Mouse (Mus musculus) kidney, postnatal 0 days (tissue): Measurements from ENCODE around the gene Adamtsl5. TPM values are rescaled to one million over a fixed set of nuclear protein-coding genes. Genes with fewer than 3 reads are reported as not detected.

Experiments
- ATAC-seq: fragments of 200-750 bp; cut with Nextera tagmentation; replicated peaks from 2 replicates; pipeline ENCODE4 v1.8.0; 2017; ENCODE audit warnings: low read depth, moderate number of reproducible peaks, moderate TSS enrichment, moderate library complexity; ENCODE audit not compliant: low FRiP score
- DNase-seq: peaks from one replicate; pipeline ENCODE4 v3.0.0-alpha.2; 2016; ENCODE audit warnings: low spot score
- H3K27ac ChIP-seq: fragments of 300-500 bp; sonication (generic); 2 replicates; pipeline ENCODE4 v1.5.1; 2014; ENCODE audit warnings: mild to moderate bottlenecking
- H3K27me3 ChIP-seq: fragments of 300-500 bp; sonication (generic); 2 replicates; pipeline ENCODE4 v1.6.1; 2014; ENCODE audit warnings: low read length, mixed read lengths; ENCODE audit not compliant: insufficient read depth
- H3K36me3 ChIP-seq: fragments of 300-500 bp; sonication (generic); 2 replicates; pipeline ENCODE4 v1.6.1; 2014; ENCODE audit warnings: low read length, mixed read lengths; ENCODE audit not compliant: insufficient read depth
- H3K4me1 ChIP-seq: fragments of 300-500 bp; sonication (generic); replicated peaks from 2 replicates; pipeline ENCODE4 v1.6.1; 2014; ENCODE audit warnings: antibody characterized with exemption, low read length, mixed read lengths; ENCODE audit not compliant: insufficient read depth
- H3K4me2 ChIP-seq: fragments of 300-500 bp; sonication (generic); 2 replicates; pipeline ENCODE4 v1.6.1; 2014; ENCODE audit warnings: mild to moderate bottlenecking, low read length, moderate library complexity, mixed read lengths
- H3K4me3 ChIP-seq: fragments of 300-500 bp; sonication (generic); replicated peaks from 2 replicates; pipeline ENCODE4 v1.5.1; 2014; ENCODE audit warnings: low read depth, low read length
- H3K9ac ChIP-seq: fragments of 300-500 bp; sonication (generic); 2 replicates; pipeline ENCODE4 v1.6.1; 2014; ENCODE audit warnings: low read depth, low read length
- H3K9me3 ChIP-seq: fragments of 300-500 bp; sonication (generic); replicated peaks from 2 replicates; pipeline ENCODE4 v1.6.1; 2016; ENCODE audit warnings: low read length, inconsistent platforms, mixed read lengths
- CTCF ChIP-seq: IDR thresholded peaks from 2 replicates; pipeline ENCODE4 v1.5.1; 2016; ENCODE audit warnings: antibody characterized with exemption, low read depth, mild to moderate bottlenecking, moderate library complexity
- WGBS: fragments of 180-500 bp; shearing (Covaris S2); extraction: QIAGEN DNeasy Blood & Tissue Kit; methylation state at CpG from one replicate; pipeline ENCODE4 v1.1.7; 2014; 5-methylcytosine and 5-hydroxymethylcytosine counted together
- polyA plus RNA-seq: library from polyadenylated mRNA; unstranded; fragments of >200 nt; fragmentation: Nextera tagmentation; extraction: Ambion mirVana; gene quantifications from 2 replicates; pipeline ENCODE4 v1.2.1, GENCODE M21; 2015

The Adamtsl5 gene
- polyA plus RNA-seq, 1 experiment from 2014 or later, result 3.0 TPM

DNA sequence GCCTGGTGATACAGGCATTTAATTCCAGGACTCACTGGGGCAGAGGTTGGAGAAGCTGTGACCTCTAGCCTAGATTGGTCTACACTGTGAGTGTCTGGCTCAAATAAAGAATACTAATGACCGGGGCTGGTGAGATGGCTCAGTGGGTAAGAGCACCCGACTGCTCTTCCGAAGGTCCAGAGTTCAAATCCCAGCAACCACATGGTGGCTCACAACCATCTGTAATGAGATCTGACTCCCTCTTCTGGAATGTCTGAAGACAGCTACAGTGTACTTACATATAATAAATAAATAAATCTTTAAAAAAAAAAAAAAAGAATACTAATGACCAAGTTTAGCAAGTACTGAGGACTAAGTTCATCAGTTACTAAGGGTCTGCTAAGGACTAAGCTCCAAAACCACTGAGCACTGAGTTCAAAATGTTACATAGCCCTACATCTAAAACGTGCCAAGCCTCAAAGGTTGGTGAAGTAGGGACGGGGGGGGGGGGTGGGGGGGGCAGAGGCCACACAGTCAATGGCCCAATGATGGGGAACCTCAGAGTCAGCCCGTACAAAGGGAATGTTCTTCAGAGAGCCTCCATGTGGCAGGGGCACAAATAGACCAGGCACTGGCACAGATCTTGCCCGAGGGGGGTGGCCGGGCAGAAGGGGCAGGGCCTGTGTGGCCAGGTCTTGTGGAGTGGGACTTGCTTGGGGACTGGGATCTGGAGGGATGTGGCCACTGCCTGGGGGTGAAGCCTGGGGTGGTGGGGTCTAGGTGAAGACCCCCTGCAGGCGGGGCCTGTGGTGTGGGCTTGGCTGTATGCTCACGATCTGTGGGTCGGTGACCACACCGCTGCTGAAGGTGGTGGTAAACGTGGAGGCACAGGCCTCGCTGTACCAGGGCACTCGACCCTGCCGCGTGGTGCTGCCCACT lies 23.8 kb downstream of the Adamtsl5 start:
- peak overlapping the region; percentile 95 for H3K4me2 ChIP-seq
- no peak for TF ChIP-seq CTCF
- H3K36me3 ChIP-seq, result no peaks in the 10 kb centered on the region
- ATAC-seq, result no peak
- H3K9me3 ChIP-seq, result no peaks in the 10 kb centered on the region
- no peak overlapping the region for H3K4me3 ChIP-seq
- WGBS, result 78% methylated on average over 17 of the region's 17 CpGs
- no peaks in the 10 kb centered on the region for H3K27me3 ChIP-seq
- peak overlapping the region; percentile 63; the same call in 1 of the 2 replicates for H3K9ac ChIP-seq
- H3K27ac ChIP-seq, result peak overlapping the region; percentile 43; the same call in 1 of the 2 replicates
- DNase-seq, result no peak
- H3K4me1 ChIP-seq, result peaks cover 16% of the 10 kb centered on the region

DNA sequence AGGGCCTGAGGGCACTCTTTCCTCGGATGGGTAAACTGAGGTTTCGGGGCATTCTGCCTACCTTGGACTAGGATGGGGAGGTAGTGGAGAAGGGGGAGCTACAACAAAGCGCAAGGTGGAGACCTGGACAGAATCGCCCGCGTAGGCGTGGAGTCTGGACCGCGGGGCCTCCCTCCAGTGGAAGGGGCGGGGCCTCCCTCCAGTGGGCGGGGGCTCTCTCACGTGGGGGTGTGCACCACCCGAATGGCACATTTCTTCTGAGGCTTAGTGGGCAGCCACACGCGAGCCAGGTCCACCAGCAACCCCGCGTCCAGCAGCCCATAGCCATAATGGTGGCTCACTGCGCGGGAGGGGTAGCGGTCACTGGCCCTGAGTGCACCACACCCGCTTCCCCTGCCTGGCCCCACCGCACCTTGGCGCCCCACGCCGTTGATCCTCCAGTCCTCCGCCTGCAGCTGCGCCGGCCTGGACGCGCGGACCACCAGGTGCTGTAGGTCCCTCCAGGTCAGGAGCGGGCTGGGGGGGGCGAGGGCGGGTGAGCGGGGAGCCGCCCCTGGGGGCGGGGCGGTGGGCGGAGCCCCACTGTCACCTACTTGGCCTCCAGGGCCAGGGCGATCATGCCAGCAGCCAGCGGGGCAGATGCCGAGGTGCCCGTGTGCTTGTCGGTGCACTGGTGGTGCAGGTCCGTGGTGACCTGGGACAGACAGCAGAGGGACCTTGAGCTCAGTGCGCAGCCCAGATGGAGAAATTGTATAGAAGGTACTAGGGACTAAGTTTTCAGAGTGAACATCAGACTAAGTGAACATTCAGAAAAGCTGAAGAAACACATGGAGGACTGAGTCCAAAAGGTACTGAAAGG lies 24.7 kb downstream of the Adamtsl5 start:
- H3K4me3 ChIP-seq, result peak overlapping the region; percentile 56
- under 1% methylated on average over 44 of the region's 46 CpGs for WGBS
- H3K4me2 ChIP-seq, result peak overlapping the region; percentile 95
- peaks cover 20% of the 10 kb centered on the region for H3K4me1 ChIP-seq
- TF ChIP-seq CTCF, result no peak
- H3K27ac ChIP-seq, result peak overlapping the region; percentile 43; the same call in 1 of the 2 replicates
- DNase-seq, result peak; percentile 33
- peak overlapping the region; percentile 63 for H3K9ac ChIP-seq
- H3K9me3 ChIP-seq, result no peaks in the 10 kb centered on the region
- no peaks in the 10 kb centered on the region for H3K36me3 ChIP-seq
- no peaks in the 10 kb centered on the region for H3K27me3 ChIP-seq
- peak; percentile 38 for ATAC-seq

DNA sequence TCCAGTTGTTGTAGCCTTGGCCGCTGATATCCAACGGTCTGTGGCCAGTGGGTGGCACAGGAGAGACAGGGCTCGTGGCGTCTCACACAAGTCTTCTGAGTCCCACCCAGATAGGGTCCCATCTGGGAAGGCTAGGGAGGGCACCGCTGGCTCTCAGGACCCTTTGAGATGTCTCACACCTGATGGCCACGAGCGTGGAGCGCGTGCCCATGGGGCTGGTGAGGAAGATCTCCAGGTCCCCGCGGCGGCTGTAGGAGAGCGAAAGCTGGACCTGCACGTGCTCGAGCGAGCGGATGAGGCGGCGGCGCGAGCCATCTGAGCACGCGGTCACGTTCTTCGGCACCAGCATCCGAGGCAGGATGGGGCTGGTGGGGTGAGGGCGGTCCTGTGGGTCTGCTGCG lies 25.4 kb downstream of the Adamtsl5 start:
- no peak overlapping the region for H3K27ac ChIP-seq
- peak; percentile 30 for DNase-seq
- peaks cover 20% of the 10 kb centered on the region for H3K4me1 ChIP-seq
- H3K36me3 ChIP-seq, result peaks cover 1% of the 10 kb centered on the region; the same call in 1 of the 2 replicates
- no peaks in the 10 kb centered on the region for H3K9me3 ChIP-seq
- TF ChIP-seq CTCF, result no peak; the same call in 1 of the 2 replicates
- peak overlapping the region; percentile 56 for H3K4me3 ChIP-seq
- H3K4me2 ChIP-seq, result peak overlapping the region; percentile 95
- WGBS, result 2% methylated on average over 27 of the region's 28 CpGs
- peak overlapping the region; percentile 63 for H3K9ac ChIP-seq
- H3K27me3 ChIP-seq, result no peaks in the 10 kb centered on the region
- no peak for ATAC-seq

DNA sequence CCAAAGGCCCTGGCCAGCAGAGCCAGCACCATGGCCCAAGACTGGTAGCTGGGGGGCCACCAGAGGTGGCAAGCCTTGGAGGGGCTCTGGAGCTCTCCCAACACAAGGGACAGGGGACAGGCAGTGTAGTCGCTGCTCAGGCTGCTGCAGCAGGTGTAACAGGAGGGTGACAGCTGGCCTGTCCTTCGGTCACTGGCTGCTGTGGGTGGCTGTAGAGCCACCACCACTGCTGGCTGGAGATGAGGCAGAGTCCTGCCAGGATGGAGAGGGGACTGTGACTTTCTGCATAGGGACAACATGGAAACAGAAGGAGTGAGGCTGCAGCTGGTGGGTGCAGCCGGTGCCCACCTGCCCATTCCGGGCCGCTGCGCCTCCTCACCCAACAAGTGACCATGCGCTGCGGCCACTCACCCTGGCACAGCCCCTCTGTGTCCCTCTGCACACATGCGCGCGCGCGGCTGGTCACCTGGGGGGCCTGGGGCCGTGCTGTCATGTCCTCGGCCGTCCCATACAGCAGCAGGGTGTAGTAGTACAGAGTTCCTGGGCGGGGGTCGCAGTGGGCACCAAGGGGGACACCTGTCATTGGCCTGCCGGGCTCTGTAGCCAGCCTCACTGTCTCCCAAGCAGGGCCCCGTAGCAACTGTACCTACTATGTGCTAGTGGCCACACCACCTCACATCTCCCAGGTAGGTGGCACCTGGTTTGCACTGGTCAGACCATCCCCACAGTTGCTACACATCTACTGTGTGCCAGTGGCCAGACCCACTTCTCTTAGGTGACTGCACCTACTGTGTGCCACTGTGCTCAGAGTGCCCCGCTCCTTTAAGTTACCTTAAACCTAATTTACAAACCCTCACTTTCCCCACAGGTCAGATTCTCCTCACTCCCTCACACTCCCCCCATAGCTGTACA lies 26.3 kb downstream of the Adamtsl5 start:
- no peak overlapping the region for H3K9ac ChIP-seq
- H3K27ac ChIP-seq, result no peak overlapping the region
- no peaks in the 10 kb centered on the region for H3K9me3 ChIP-seq
- H3K4me1 ChIP-seq, result peaks cover 20% of the 10 kb centered on the region
- 0 out of 2 replicates have a peak, but pooled peaks cover 1% of the 10 kb centered on the region for H3K27me3 ChIP-seq
- DNase-seq (no peak), ATAC-seq (no peak)
- H3K36me3 ChIP-seq, result peaks cover 3% of the 10 kb centered on the region; the same call in 1 of the 2 replicates
- no peak overlapping the region for H3K4me3 ChIP-seq
- WGBS, result 90% methylated on average over 18 of the region's 21 CpGs
- H3K4me2 ChIP-seq, result 0 out of 2 replicates have a peak overlapping the region, but pooled peaks have one; percentile 95
- TF ChIP-seq CTCF, result no peak

DNA sequence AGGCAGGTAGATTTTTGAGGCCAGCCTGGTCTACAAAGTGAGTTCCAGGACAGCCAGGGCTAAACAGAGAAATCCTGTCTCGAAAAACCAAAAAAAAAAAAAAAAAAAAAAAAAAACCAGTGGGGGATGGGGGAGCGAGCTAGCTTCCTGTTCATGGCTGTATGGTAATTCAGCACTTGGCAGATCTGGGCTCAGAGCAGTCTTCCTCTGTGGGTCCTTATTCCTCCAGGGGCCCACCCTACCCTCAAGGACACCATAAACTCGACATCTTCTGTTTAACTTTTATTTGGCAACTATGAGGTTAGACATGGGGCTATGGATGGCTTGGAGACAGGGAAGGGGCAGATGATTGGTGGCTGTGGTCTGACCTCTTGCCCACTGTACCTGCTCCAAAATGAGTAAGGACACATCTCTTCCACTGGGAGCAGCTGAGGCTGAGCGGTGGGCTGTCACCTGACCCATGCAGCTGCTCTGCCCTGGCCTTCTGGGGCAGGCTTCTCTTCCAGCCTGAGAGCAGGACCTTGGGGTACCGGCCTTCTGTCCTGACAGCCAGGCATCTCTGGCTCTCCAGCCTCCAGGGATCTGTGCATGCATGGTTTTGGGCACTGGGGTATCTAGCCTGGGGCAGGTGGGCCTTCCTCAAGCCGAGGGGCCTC lies 27.1 kb downstream of the Adamtsl5 start:
- TF ChIP-seq CTCF, result no peak

More for the DNA sequence above, 27.1 kb downstream of the Adamtsl5 start:
- DNase-seq (no peak), ATAC-seq (no peak)
- H3K4me2 ChIP-seq, result no peak overlapping the region
- H3K27me3 ChIP-seq, result peaks cover 6% of the 10 kb centered on the region; the same call in 1 of the 2 replicates
- 70% methylated on average over 6 of the region's 6 CpGs for WGBS
- no peaks in the 10 kb centered on the region for H3K9me3 ChIP-seq
- no peak overlapping the region for H3K9ac ChIP-seq
- H3K36me3 ChIP-seq, result peaks cover 3% of the 10 kb centered on the region; the same call in 1 of the 2 replicates
- peaks cover 20% of the 10 kb centered on the region for H3K4me1 ChIP-seq
- no peak overlapping the region for H3K27ac ChIP-seq
- no peak overlapping the region for H3K4me3 ChIP-seq
